26 mouse cellular contexts compared by ENCODE assay signal in the genomic region with DNA sequence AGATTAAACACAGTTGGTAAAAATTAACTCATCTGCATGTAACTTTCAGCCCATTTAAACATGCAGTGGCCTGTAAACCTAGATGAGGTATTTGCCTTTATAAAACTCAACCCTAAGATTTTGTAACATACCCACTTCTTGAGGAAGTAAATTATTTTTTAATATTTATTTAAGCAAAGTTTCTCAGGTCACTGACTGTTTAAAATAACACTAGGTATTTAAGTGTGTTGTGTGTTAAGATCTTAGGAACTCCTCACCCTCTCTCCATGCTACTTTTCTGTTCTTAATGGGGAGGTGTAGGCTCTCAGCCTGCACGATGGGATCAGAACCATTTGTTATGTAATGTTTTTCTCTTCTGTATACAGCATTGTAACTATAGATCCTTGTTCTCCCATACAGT.
DNase-seq lines count a peak whose midpoint lies in the region; ATAC-seq and TF ChIP-seq lines count a peak whose summit lies in the region.
"Had no signal": no experiment of that assay in that cellular context is flagged by ENCODE, and none has a peak within 500 bp of the region (broad histone marks: within the 10 kb centered on the region; RNA-seq: fewer than 3 reads in every experiment).

No protein-coding gene starts in this region.

- H3K36me3 ChIP-seq in lung, embryonic 14.5 days (ENCODE audit: insufficient read depth), result no peaks in the 10 kb centered on the region
- H3K36me3 ChIP-seq: embryonic facial prominence, embryonic 12.5 days; embryonic facial prominence, embryonic 15.5 days; G1E; hindbrain, embryonic 12.5 days had no signal

- H3K9ac ChIP-seq in lung, embryonic 14.5 days, result no peak overlapping the region
- H3K9ac ChIP-seq: embryonic facial prominence, embryonic 12.5 days; embryonic facial prominence, embryonic 15.5 days; forebrain, postnatal 0 days; hindbrain, embryonic 12.5 days had no signal

- ATAC-seq in lung, embryonic 14.5 days (ENCODE audit: insufficient read depth), result peak; percentile 38; the same call in 1 of the 2 replicates
- ATAC-seq: forebrain, embryonic 14.5 days; forebrain, postnatal 0 days; Patski had no signal

- H3K4me2 ChIP-seq in lung, embryonic 14.5 days, result no peak overlapping the region
- H3K4me2 ChIP-seq: embryonic facial prominence, embryonic 12.5 days; embryonic facial prominence, embryonic 15.5 days; heart, embryonic 11.5 days; hindbrain, embryonic 12.5 days had no signal

- H3K9me3 ChIP-seq in lung, embryonic 14.5 days (ENCODE audit: low read depth, low read length), result no peaks in the 10 kb centered on the region
- H3K9me3 ChIP-seq: embryonic facial prominence, embryonic 12.5 days; embryonic facial prominence, embryonic 15.5 days; hindbrain, embryonic 12.5 days had no signal

- TF ChIP-seq POLR2A in lung, adult 2 months (IDR thresholded peaks at IDR 0.05; ENCODE audit: borderline replicate concordance, extremely low read depth, low read depth, low read length), result no peak

- H3K27me3 ChIP-seq in lung, embryonic 14.5 days (ENCODE audit: insufficient read depth, low read length), result no peaks in the 10 kb centered on the region
- H3K27me3 ChIP-seq: CH12.LX; embryonic facial prominence, embryonic 12.5 days; embryonic facial prominence, embryonic 15.5 days; hindbrain, embryonic 12.5 days; Patski had no signal

- TF ChIP-seq CTCF in lung, embryonic 14.5 days (IDR thresholded peaks at IDR 0.05; ENCODE audit: low read depth), result no peak
- TF ChIP-seq CTCF in lung, adult 2 months (IDR thresholded peaks at IDR 0.05; ENCODE audit: insufficient read depth, low read length), result no peak

- no peaks in the 10 kb centered on the region for H3K4me1 ChIP-seq in lung, embryonic 14.5 days (ENCODE audit: insufficient read depth)
- H3K4me1 ChIP-seq in lung, adult 2 months (ENCODE audit: control insufficient read depth, insufficient read depth, low read length), result no peaks in the 10 kb centered on the region
- H3K4me1 ChIP-seq: embryonic facial prominence, embryonic 12.5 days; embryonic facial prominence, embryonic 15.5 days; hindbrain, embryonic 12.5 days had no signal

- H3K27ac ChIP-seq in lung, embryonic 14.5 days (ENCODE audit: low read depth), result no peak overlapping the region
- H3K27ac ChIP-seq: embryonic facial prominence, embryonic 12.5 days; embryonic facial prominence, embryonic 15.5 days; gastrocnemius, adult 2 months; hindbrain, embryonic 12.5 days had no signal

- peak; percentile 45 for DNase-seq in kidney, adult 9 months
- no peak for DNase-seq in kidney, postnatal 25 days
- no peak for DNase-seq in lung, embryonic 14.5 days
- no peak for DNase-seq in lung, postnatal 10 days
- DNase-seq in lung, postnatal 25 days (ENCODE audit: low spot score), result peak; percentile 6
- DNase-seq in lung, adult 2 months, result no peak
- no peak for DNase-seq in T-cell, adult 2 months (ENCODE audit: low spot score)
- DNase-seq: adrenal gland, adult 2 months; adrenal gland, postnatal 14 days; B cell, adult 2 months; cerebellum, adult 11 months; cerebellum, adult 2 months; cerebellum, adult 9-11 months; cerebellum, postnatal 25 days; forebrain, postnatal 0 days; gastrocnemius, adult 2 months; gastrocnemius, postnatal 14 days; heart, adult 11 months had no signal

- WGBS in lung, embryonic 14.5 days, result 32% methylated on average over 1 of the region's 1 CpGs
- 56% methylated on average over 1 of the region's 1 CpGs for WGBS in lung, adult 2 months

- H3K4me3 ChIP-seq in lung, embryonic 14.5 days (ENCODE audit: low read depth, low read length), result no peak overlapping the region
- no peak overlapping the region for H3K4me3 ChIP-seq in lung, adult 2 months (replicated peaks; ENCODE audit: extremely low read depth, low read depth, low read length)
- H3K4me3 ChIP-seq: embryonic facial prominence, embryonic 12.5 days; embryonic facial prominence, embryonic 15.5 days; gastrocnemius, adult 2 months; hindbrain, embryonic 12.5 days had no signal

Comparison
In these comparisons a context has a peak if more than half of its experiments do, and no peak if none do; other contexts are left out.
1. DNase-seq: peak in kidney, adult 9 months (single experiment) and lung, postnatal 25 days (single experiment); none in kidney, postnatal 25 days (0 of 2), lung, embryonic 14.5 days (single experiment), lung, postnatal 10 days (single experiment), lung, adult 2 months (single experiment) and T-cell, adult 2 months (single experiment).